Mouse (Mus musculus) retina, adult 2 months (tissue): ENCODE results near the gene Gm14406.
"Not testable (repeated sequence)": the region's sequence is repeated elsewhere in the genome, so short reads cannot be mapped to it uniquely, and the experiment has no call there.

ENCODE experiments used
- DNase-seq: peaks from one replicate; pipeline ENCODE4 v3.0.0-alpha.2; 2012; ENCODE audit warnings: low read depth, low spot score

Gene Gm14406

GRCm38 (mm10) chr2:177577998-177578397 lies at the start of gene Gm14406:
Gene Gm14406, minus strand, starts transcription at chr2:177578210.
- not testable (repeated sequence) for DNase-seq

- not testable (repeated sequence) for DNase-seq
Observed at GRCm38 (mm10) chr2:177575141-177575540, 2.9 kb downstream of the Gm14406 start.

DNA sequence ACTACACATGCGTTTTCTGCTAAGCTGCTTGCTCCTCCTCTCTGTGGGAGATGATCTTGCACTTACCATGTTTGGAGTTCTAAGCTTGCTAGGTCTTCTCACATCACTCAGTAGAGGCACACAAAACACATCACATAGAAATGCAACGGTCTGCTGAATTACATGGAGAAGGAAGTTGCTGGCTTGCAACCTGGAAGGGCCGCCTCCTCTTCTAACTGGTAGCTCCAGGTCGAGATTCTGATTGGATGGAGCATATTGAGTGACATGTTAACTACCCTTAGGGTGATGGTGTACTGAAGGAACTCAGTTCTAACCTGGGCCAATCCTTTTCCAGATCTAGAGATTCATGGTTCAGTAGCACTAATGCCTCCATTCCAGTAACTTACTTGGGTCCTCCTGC lies 18.6 kb downstream of the Gm14406 start:
- DNase-seq = not testable (repeated sequence)

DNA sequence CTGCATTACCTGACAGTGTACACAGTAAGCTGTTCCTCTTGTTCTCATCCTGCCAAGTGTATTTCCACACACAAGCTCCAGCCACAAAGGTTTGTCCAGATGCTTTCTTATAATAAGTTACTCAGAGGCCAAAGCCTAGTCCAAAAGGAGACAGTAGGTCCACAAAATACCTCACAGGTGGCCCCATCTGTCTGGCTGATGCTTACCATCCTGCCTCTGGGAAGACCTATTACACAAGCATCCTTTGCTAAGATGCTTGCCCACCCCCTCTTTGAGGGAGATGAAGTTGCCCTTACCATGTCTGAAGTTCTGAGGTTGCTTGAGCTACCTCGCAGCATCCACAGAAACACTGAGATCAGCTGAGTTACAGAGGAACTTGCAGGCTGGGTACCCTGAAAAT lies 22.7 kb downstream of the Gm14406 start:
- DNase-seq = not testable (repeated sequence)

DNA sequence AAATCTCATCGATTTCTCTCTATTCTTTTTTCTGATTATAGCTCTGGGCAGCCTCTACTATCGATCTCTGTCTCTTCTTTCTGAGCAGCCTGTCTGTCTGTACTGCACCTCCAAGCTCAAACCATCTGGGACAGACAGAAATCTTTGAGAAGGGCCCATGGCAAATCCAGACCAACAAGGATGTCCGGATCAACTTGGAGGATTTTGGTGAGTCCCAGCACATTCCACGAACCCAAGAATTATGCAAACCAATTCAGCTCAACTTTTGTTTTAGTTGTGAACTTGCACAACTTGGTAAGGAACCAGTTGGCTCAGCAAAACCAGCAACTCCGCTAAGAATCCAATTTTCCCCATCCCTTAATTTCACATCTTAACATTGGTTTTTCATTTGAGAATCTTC lies 40.3 kb downstream of the Gm14406 start:
- DNase-seq = not testable (repeated sequence)

DNA sequence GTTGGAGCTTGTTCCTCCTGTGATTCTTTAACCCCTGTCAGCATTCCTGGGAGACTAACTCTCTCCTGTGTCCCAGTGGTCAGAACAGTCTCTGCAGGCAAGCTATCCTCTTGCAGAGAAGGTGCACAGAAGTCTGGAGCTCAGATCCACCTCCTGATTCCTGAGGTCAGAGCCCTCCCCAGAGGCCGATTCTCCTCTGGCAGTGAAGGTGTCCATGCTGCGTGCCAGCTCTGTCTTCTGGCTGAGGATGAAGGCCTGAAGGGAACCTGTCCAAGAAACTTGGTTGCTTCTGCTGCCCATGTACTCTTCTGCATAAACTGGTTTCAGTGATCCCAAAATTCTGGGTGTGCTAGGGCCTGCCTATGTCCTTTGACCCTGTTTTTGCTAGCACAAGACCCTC lies 40.9 kb downstream of the Gm14406 start:
- not testable (repeated sequence) for DNase-seq

DNA sequence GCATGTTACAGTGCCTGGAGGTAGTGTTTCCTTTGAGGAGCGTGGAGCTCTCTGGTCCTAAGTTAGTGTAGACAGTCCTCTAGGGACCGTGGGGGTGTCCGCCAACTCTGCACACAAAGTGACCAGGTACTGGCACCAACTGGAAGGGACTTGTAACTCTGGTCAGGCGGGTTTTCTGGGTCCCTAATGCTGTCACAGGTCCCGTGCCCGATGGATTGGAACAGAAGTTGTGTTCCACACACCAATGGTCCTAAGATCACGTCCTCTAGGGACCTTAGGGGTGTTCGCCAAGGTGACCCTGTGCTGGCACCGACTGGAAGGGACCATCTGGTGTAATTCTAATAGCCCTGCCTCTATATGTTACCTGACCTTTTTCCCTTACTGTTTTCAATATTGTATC lies 42.1 kb downstream of the Gm14406 start:
- no peak for DNase-seq

GRCm38 (mm10) chr2:177524171-177524570 lies 53.8 kb downstream of the Gm14406 start:
- DNase-seq = not testable (repeated sequence)

DNA sequence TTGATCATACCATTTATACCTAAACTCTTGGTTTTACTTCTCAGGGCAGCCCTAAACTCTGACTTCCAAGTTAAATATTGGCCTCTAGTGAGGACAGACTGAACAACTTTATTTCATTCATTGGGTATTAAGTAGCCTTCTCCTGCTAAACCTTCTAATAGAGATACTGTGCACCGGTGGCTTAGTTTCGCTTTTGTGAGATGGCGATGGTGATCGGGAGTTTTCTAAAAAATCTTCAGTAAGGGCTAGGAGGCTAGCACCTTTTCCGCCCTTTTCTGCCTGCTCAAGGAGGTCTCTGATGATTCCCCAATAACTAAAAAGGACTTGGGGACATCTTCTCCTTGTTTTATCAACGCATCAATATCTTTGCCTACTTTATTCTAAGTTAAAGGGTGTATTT lies 54.3 kb downstream of the Gm14406 start:
- DNase-seq = not testable (repeated sequence)

DNA sequence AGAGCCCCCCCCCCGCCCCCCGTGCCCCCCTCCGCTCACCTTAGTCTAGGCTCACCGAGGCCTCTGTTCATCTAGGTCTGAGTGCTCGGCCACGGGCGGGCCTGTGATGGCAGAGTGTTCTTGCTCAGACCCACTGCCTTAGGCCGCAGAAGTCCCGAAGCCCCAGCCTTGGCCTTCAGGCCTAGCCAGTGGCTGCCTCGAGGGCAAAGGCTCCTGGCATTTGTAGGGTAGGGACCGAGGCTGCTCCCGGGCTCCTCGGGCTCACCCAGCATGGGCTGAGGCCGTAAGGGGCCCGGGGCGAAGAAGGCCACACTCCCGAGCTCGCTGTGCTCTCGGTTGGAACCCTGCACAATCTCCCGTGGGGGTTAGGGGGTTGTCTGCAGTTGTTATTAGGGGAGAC lies 54.9 kb downstream of the Gm14406 start:
- DNase-seq = no peak

- no peak for DNase-seq
Observed at GRCm38 (mm10) chr2:177520035-177520434, 58.0 kb downstream of the Gm14406 start.
